Mouse (Mus musculus): ENCODE measurements around the gene Nup93. TPM values are rescaled to one million over a fixed set of nuclear protein-coding genes. Genes with fewer than 3 reads are reported as not detected.

Nup93 gene
- total and polyA plus RNA-seq, 2 experiments, result 2.3 to 4.6 TPM

GRCm38 (mm10) chr8:94358541-94358940, 144.2 kb downstream of the Nup93 start:
- Histone ChIP-seq H3K27me3 (ENCODE audit: control insufficient read depth, insufficient read depth, low read length) (no peaks in the 10 kb centered on the region), H3K4me3 (ENCODE audit: insufficient read depth, low read depth, low read length) (no peak overlapping the region), H3K36me3 (ENCODE audit: control insufficient read depth, insufficient read depth, low read length) (no peaks in the 10 kb centered on the region), H3K79me2 (ENCODE audit: control insufficient read depth, insufficient read depth, low read length) (no peaks in the 10 kb centered on the region), H3K27ac (replicated peaks; ENCODE audit: insufficient read depth, low read depth, low read length) (peak overlapping the region; percentile 69), H3K4me1 (ENCODE audit: control insufficient read depth, insufficient read depth, low read length) (peaks cover 27% of the 10 kb centered on the region), H3K9ac (ENCODE audit: low read depth, low read length) (no peak overlapping the region)
- 10% methylated on average over 5 of the region's 5 CpGs for WGBS
- peak; percentile 100 for DNase-seq (ENCODE audit: extremely low read depth, low read depth, low spot score)
- no peak for TF ChIP-seq CTCF (IDR thresholded peaks at IDR 0.05; ENCODE audit: low read depth, low read length)

GRCm38 (mm10) chr8:94361774-94362431, 147.5 kb downstream of the Nup93 start:
- Histone ChIP-seq H3K27me3 (ENCODE audit: control insufficient read depth, insufficient read depth, low read length) (no peaks in the 10 kb centered on the region), H3K36me3 (ENCODE audit: control insufficient read depth, insufficient read depth, low read length) (no peaks in the 10 kb centered on the region), H3K4me3 (ENCODE audit: insufficient read depth, low read depth, low read length) (no peak overlapping the region), H3K4me1 (ENCODE audit: control insufficient read depth, insufficient read depth, low read length) (peaks cover 42% of the 10 kb centered on the region), H3K79me2 (ENCODE audit: control insufficient read depth, insufficient read depth, low read length) (no peaks in the 10 kb centered on the region), H3K9ac (ENCODE audit: low read depth, low read length) (no peak overlapping the region), H3K27ac (replicated peaks; ENCODE audit: insufficient read depth, low read depth, low read length) (no peak overlapping the region)
- WGBS, result 91% methylated on average over 6 of the region's 6 CpGs
- no peak for DNase-seq (ENCODE audit: extremely low read depth, low read depth, low spot score)
- no peak for TF ChIP-seq CTCF (IDR thresholded peaks at IDR 0.05; ENCODE audit: low read depth, low read length)
- TF ChIP-seq POLR2A (IDR thresholded peaks at IDR 0.05; ENCODE audit: extremely low read depth, insufficient read depth, low read length), result no peak

GRCm38 (mm10) chr8:94362607-94363239, 148.4 kb downstream of the Nup93 start:
- peak; percentile 64 for DNase-seq (ENCODE audit: extremely low read depth, low read depth, low spot score)
- peak overlapping the region; percentile 90 for H3K27ac ChIP-seq (replicated peaks; ENCODE audit: insufficient read depth, low read depth, low read length)
- H3K9ac ChIP-seq (ENCODE audit: low read depth, low read length), result peak overlapping the region; percentile 29
- H3K4me1 ChIP-seq (ENCODE audit: control insufficient read depth, insufficient read depth, low read length), result peaks cover 41% of the 10 kb centered on the region
- no peak for TF ChIP-seq CTCF (IDR thresholded peaks at IDR 0.05; ENCODE audit: low read depth, low read length)
- no peak for TF ChIP-seq POLR2A (IDR thresholded peaks at IDR 0.05; ENCODE audit: extremely low read depth, insufficient read depth, low read length)
- no peak overlapping the region for H3K4me3 ChIP-seq (ENCODE audit: insufficient read depth, low read depth, low read length)
- no peaks in the 10 kb centered on the region for H3K79me2 ChIP-seq (ENCODE audit: control insufficient read depth, insufficient read depth, low read length)
- H3K36me3 ChIP-seq (ENCODE audit: control insufficient read depth, insufficient read depth, low read length), result no peaks in the 10 kb centered on the region
- H3K27me3 ChIP-seq (ENCODE audit: control insufficient read depth, insufficient read depth, low read length), result no peaks in the 10 kb centered on the region
- WGBS, result 44% methylated on average over 7 of the region's 7 CpGs

GRCm38 (mm10) chr8:94363288-94363688, 148.9 kb downstream of the Nup93 start:
- peaks cover 38% of the 10 kb centered on the region for H3K4me1 ChIP-seq (ENCODE audit: control insufficient read depth, insufficient read depth, low read length)
- H3K27ac ChIP-seq (replicated peaks; ENCODE audit: insufficient read depth, low read depth, low read length), result peak overlapping the region; percentile 90
- no peak overlapping the region for H3K4me3 ChIP-seq (ENCODE audit: insufficient read depth, low read depth, low read length)
- H3K36me3 ChIP-seq (ENCODE audit: control insufficient read depth, insufficient read depth, low read length), result no peaks in the 10 kb centered on the region
- WGBS, result 3% methylated on average over 4 of the region's 4 CpGs
- TF ChIP-seq CTCF (IDR thresholded peaks at IDR 0.05; ENCODE audit: low read depth, low read length), result no peak
- TF ChIP-seq POLR2A (IDR thresholded peaks at IDR 0.05; ENCODE audit: extremely low read depth, insufficient read depth, low read length), result 0 out of 2 replicates have a peak, but pooled peaks have one; percentile 15
- peak overlapping the region; percentile 44 for H3K9ac ChIP-seq (ENCODE audit: low read depth, low read length)
- DNase-seq (ENCODE audit: extremely low read depth, low read depth, low spot score), result peak; percentile 96
- H3K79me2 ChIP-seq (ENCODE audit: control insufficient read depth, insufficient read depth, low read length), result no peaks in the 10 kb centered on the region
- H3K27me3 ChIP-seq (ENCODE audit: control insufficient read depth, insufficient read depth, low read length), result no peaks in the 10 kb centered on the region

GRCm38 (mm10) chr8:94363906-94364305, 149.5 kb downstream of the Nup93 start:
- Histone ChIP-seq H3K27ac (replicated peaks; ENCODE audit: insufficient read depth, low read depth, low read length) (peak overlapping the region; percentile 90), H3K9ac (ENCODE audit: low read depth, low read length) (peak overlapping the region; percentile 44), H3K79me2 (ENCODE audit: control insufficient read depth, insufficient read depth, low read length) (no peaks in the 10 kb centered on the region), H3K4me3 (ENCODE audit: insufficient read depth, low read depth, low read length) (no peak overlapping the region), H3K4me1 (ENCODE audit: control insufficient read depth, insufficient read depth, low read length) (peaks cover 35% of the 10 kb centered on the region), H3K27me3 (ENCODE audit: control insufficient read depth, insufficient read depth, low read length) (no peaks in the 10 kb centered on the region), H3K36me3 (ENCODE audit: control insufficient read depth, insufficient read depth, low read length) (no peaks in the 10 kb centered on the region)
- 4% methylated on average over 2 of the region's 2 CpGs for WGBS
- peak; percentile 100 for DNase-seq (ENCODE audit: extremely low read depth, low read depth, low spot score)
- no peak for TF ChIP-seq POLR2A (IDR thresholded peaks at IDR 0.05; ENCODE audit: extremely low read depth, insufficient read depth, low read length)
- TF ChIP-seq CTCF (IDR thresholded peaks at IDR 0.05; ENCODE audit: low read depth, low read length), result no peak
